Mouse (Mus musculus): Measurements from ENCODE around the gene Pgam2.

The Pgam2 gene

DNA sequence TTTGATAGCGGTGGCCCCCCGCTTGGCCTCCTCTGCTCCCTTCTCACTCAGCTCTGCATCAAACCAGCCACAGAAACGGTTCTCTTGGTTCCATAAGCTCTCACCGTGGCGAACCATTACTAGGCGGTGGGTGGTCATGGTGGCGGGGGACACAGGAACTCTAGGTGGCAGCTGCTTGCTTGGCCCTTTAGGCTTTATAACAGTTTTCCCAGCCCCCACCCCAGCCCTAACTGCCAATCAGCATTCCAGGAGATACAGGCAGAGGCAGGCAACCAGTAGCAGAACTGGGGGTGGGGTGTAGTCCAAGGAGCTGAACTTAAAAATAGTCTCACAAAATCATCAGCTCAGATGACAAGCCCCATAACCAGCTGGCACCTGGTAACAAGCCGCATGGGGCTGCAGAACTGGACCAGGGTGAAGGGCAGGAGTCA lies at the start of gene Pgam2:
TSS of gene Pgam2 (minus strand) at position 183 of the 431 bp plus-strand sequence.
- CTCF ChIA-PET = interaction anchor here in 2 of 4 experiments (0.5 to 1.6 kb wide), 8 partner anchors 10 to 149 kb away, joined by 3 to 6 read pairs (median 4); partner anchors contain the start of gene Dbnl (in 1 of the 2)

DNA sequence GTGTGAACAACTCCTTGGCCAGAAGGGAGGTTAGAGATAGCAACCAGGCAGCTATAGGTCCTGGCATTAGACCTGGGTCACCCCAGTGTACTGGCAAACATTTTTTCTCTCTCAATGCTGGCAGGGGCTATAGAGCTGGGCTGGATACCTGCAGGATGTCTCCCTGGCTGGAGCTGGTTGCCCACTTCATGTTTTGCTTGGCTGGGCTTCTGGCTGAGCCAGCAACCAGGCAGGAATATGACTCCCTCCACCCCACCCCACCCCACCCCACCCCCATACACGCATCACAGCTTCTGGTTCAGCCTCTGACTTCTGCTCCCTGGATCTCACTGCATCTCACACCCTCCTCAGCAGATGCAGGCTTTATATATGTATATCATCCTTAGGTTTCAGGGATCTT lies 48.8 kb upstream of the Pgam2 start:
- ChIA-PET POLR2A (interaction anchor here in 2 of 4 experiments (0.6 to 0.9 kb wide), 2 partner anchors 11 to 25 kb away, joined by 3 to 5 read pairs; no protein-coding TSS in a partner anchor), CTCF (no interaction called here)

More for the DNA sequence above, at the start of gene Pgam2:
- POLR2A ChIA-PET = interaction anchor here in 3 of 4 experiments (0.5 to 10.1 kb wide), 28 partner anchors 10 to 152 kb away, joined by 3 to 123 read pairs (median 4); partner anchors contain the start of genes Dbnl (in 3 of the 3), Urgcp (in 3 of the 3), Polm (in 2 of the 3) and Pold2 (in 1 of the 3)

DNA sequence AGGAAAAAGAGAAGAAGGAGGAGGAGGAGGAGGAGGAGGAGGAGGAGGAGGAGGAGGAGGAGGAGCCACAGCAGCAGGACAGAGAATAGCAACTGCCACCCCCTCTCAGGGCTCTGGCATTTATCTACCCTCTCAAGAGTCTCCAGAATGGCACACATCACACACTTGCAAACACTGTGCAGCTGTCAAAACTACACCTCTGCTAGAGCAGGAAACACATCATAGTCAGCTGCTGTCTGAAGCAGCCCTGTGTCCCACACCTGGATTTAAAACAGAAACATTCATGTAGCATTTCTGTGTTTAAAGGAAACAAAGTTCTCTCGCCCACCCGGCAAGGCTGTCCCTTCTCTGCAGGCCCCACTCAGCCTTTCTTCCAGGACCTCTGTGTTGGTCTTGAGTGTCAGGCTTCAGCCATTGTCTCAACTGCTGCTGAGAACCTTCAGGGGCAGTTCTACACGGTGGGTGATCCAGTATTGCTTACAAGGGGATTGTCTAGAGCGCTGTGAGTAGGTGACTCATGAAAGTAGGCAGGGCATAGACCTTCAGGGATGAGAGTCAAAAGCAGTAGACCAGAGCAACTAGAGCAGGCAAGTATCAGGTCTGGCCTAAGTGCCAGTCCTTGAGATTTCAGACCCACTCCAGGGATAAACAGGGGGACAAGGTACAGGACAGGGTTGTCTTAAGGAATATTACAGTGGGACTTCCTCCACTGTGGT lies 47.6 kb upstream of the Pgam2 start:
- ChIA-PET CTCF (interaction anchor here in 1 of 4 experiments (0.9 kb wide), 1 partner anchor 35 kb away, joined by 3 read pairs; no protein-coding TSS in a partner anchor), POLR2A (interaction anchor here in 2 of 4 experiments (0.5 to 1.8 kb wide), 5 partner anchors 13 to 54 kb away, joined by 3 to 8 read pairs (median 5); partner anchors contain the start of genes Pgam2 (in 1 of the 2) and Polm (in 1 of the 2))

DNA sequence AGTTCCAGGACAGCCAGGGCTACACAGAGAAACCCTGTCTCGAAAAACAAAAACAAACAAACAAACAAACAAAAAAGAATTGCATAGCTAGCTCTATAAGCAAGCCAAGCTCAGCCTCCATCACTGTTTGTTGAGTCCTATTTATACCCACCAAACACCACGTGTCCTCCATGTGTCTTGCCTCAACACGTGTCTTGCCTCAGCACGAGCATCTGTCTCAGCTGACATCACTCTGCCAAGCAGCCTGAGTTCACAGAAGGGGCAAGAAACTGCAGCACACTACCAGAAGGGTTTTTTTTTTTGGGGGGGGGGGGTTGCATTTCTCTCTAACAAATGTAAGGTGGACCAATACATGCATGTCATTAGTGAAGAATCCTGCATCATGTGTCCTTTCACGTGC lies 46.9 kb upstream of the Pgam2 start:
- CTCF ChIA-PET = interaction anchor here in 2 of 4 experiments (0.6 to 1.5 kb wide), 3 partner anchors 30 to 36 kb away, joined by 3 to 4 read pairs (median 3); no protein-coding TSS in a partner anchor

DNA sequence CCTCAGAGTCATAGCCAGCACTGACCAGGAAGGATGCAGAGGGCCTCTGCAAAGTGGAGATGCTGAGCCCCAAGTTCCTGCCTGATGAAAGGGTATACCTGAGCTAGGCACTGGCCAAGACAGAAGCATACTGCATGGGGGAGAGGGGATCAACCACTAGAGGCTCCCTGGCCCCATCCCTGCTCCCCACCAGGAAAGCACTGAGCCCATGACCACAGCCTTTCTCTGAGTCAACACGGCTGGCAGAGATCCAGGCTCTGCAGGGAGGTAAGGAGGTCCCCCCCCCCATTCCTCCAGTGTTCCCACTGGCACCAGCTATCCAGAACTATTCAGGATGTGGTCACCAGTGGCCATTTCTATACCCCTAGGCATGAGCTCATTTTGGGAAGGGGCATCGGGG lies 45.8 kb upstream of the Pgam2 start:
- ChIA-PET POLR2A (interaction anchor here in 3 of 4 experiments (0.7 to 1.8 kb wide), 7 partner anchors 12 to 1062 kb away, joined by 3 to 5 read pairs (median 4); no protein-coding TSS in a partner anchor), CTCF (interaction anchor here in 1 of 4 experiments (1.5 kb wide), 1 partner anchor 37 kb away, joined by 4 read pairs; no protein-coding TSS in a partner anchor)

More for the DNA sequence above, 46.9 kb upstream of the Pgam2 start:
- POLR2A ChIA-PET = interaction anchor here in 2 of 4 experiments (0.5 to 1.8 kb wide), 11 partner anchors 11 to 232 kb away, joined by 3 to 8 read pairs (median 4); partner anchors contain the start of genes Pgam2 (in 1 of the 2) and Polm (in 1 of the 2)

DNA sequence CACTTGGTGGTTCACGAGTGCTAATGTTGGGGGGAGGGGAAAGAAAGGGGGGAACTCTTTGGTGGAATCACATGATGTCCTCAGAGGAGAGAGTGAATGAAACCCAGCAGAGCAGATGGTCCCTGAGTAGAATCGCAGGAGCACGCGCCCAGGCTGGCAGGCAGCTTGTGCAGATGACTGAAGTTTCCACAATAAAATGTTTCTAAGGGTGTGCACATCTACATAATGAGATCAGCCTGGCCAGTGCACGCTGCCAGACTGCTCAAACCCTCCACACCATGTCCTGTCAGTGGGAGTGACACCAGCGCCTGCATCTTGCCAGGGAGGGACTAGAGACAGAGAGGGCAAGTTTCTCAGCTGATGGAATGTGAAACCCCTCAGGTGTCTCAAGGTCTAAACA lies 45.2 kb upstream of the Pgam2 start:
- ChIA-PET POLR2A (no interaction called here), CTCF (interaction anchor here in 1 of 4 experiments (0.6 kb wide), 1 partner anchor 32 kb away, joined by 3 read pairs; no protein-coding TSS in a partner anchor)

DNA sequence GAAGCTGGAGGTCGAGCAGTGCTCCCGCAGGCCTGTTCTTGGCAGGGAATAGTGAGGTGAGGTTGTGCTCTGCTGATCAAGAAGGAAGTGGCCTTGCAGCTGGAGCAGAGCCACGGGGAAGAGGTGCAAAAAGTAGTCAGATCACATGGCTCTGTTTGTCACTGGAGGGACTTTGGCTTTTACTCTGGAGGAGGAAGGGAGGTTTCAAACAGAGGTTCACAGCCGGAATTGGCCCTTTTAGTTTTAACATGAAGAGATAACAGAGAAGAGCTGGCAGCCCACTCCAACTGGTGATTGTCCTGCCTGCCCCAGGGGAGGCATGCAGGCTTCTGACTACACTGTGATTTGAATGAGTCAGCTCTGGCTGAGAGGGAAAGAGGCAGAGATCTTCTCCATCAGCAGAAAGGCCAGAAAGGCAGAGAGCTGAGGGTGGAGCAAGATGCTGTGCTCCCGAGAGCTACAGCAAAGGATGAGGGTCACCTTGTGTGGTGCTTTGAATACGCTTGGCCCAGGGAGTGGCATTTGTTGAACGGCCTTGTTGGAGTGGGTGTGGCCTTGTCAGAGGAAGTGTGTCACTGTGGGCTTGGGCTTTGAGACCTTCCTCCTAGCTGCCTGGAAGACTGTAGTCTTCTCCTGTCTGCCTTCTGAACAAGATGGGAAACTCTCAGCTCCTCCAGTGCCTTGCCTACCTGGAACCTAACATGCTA lies 43.3 kb upstream of the Pgam2 start:
- POLR2A ChIA-PET = interaction anchor here in 2 of 4 experiments (0.5 to 2.5 kb wide), 11 partner anchors 7 to 431 kb away, joined by 3 to 8 read pairs (median 3); partner anchors contain the start of gene Polm (in 2 of the 2)
- CTCF ChIA-PET = interaction anchor here in 2 of 4 experiments (0.6 to 1.2 kb wide), 4 partner anchors 9 to 69 kb away, joined by 3 to 4 read pairs (median 4); no protein-coding TSS in a partner anchor

DNA sequence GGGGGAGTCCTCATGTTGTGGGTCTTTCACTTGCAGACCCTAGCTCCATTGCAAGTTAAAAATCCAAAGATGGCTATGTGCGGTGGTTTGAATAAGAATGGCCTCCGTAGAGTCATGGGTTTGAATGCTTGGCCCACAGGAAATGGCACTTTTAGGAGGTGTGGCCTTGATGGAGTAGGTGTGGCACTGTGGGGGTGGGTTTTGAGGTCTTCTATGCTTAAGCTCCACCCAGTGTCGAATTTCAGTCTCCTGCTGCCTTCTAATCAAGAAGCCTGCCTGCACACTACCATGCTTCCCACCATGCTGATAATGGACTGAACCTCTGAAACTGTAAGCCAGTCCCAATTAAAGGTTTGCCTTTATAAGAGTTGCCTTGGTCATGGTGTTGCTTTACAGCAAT lies 39.6 kb upstream of the Pgam2 start:
- CTCF ChIA-PET = no interaction called here
- POLR2A ChIA-PET = no interaction called here

DNA sequence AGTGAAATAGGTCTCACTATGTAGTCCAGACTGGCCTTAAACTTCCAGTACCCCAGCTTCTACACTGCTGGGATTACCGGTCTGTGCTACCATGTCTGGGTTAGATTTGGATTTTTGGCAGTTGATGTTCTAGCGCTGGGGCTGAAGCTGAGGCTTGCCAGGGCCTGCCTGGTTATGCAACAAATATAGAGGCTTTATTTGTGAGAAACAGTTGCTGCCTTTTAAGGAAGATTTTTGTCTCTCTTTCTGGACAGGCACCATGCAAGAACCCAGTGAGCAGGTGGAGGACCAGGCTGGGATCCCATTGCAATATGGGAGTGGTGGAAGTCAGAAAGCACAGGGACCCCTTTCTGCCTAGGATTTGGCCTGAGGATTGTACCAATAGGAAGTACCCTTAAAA lies 38.2 kb upstream of the Pgam2 start:
- ChIA-PET POLR2A (interaction anchor here in 1 of 4 experiments (6.6 kb wide), 1 partner anchor 39 kb away, joined by 33 read pairs; the partner anchor contains the start of gene Pgam2), CTCF (no interaction called here)

DNA sequence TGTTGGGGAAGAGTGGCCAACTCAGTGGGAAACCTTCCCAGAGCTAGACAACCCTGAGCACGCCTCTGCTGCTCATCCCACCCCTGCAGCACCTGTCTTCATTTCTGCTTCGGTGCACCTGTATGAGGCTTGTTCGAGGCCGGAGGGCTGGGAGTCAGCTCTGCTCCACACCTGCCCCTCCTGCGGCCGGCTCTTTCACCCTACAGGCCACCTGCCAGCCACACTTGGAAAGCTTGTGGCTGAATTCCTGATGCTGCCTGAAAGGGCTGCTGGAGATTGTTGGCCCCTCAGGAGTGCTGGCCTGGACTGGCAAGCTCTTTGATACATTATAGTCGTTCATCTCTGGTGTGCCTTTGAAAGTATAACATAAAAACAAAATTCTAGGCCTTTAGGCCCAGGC lies 36.8 kb upstream of the Pgam2 start:
- POLR2A ChIA-PET = interaction anchor here in 2 of 4 experiments (0.8 to 6.6 kb wide), 8 partner anchors 9 to 77 kb away, joined by 3 to 33 read pairs (median 6); partner anchors contain the start of genes Dbnl (in 1 of the 2) and Pgam2 (in 1 of the 2)
- CTCF ChIA-PET = no interaction called here

DNA sequence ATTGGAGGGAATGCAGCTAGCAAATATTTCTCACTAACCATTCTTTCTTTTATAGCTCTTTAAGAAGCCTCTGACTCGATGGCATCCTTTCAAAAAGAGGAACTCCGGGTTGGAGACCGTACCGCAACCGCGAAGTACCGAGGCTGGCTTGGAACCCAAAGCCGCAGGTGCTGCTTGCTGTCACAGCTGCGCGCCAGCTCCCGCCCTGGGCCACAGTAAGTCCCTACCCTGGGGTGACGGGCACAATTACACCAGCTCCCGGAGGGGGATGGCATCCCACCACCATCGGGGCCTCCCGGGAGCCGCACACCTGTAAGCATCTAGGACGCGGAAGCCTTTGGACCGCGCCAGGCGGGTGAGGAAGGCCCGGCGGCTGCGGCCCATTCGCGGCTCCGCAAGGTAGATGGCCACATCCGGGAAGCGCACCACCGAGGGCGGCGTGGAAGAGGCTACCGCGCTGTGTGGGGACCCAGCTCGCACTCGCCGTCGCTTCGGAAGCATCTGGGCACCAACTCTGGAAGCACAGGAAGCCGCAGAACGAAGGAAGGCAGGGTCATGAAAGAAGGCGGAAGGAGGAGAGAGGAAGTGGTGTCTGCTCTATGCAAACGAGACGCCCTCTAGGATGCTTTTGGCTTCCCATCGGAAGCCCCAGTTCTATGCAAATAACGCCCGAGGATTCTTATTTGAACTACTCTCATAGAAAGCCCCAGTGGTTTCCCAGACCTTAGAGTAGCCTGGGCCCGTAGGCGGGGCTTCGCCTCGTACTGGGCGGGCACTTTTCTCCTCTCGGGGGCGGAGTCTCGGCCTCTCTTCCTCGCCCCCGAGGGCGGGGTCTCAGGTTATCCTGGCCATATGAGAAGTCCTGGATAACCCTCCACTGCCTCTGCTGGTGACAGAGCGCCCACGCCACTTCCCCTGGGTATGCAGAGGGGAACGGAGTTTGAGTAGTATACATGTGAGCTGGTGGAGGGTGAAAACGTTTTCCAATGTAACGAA lies 34.0 kb upstream of the Pgam2 start, which contains the start of gene Polm:
TSS of gene Polm (minus strand) at position 766 of the 996 bp plus-strand sequence.
- POLR2A ChIA-PET = interaction anchor here in 3 of 4 experiments (0.6 to 6.6 kb wide), 51 partner anchors 8 to 317 kb away, joined by 3 to 33 read pairs (median 4); partner anchors contain the start of genes Pgam2 (in 2 of the 3), Pold2 (in 2 of the 3), Ccdc117 (in 1 of the 3) and Dbnl (in 1 of the 3)
- CTCF ChIA-PET = interaction anchor here in 2 of 4 experiments (0.6 to 3.0 kb wide), 6 partner anchors 9 to 115 kb away, joined by 3 to 15 read pairs (median 4); partner anchors contain the start of gene Myl7 (in 1 of the 2)

DNA sequence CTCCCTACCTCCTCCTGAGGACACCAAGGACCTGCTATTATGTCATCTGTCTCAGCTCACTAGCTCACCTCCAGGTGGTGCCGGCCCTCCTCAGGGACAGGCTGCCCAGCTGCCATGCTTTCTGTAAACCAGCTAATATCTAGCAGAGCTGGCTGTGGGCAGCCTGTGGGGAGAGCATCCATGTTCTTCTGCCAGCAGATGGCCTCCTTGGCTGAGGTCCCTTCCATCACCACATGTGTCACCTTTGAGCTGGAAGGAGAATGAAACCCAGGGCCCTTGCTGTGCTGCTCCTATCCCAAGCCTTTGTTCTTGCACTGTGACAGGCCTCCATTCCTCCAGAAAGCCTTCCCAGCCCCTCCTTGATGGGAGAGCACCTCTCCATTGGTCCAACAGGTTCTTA lies 32.6 kb upstream of the Pgam2 start:
- ChIA-PET CTCF (interaction anchor here in 3 of 4 experiments (0.7 to 3.0 kb wide), 7 partner anchors 11 to 439 kb away, joined by 3 to 15 read pairs (median 5); partner anchors contain the start of gene Dbnl (in 1 of the 3)), POLR2A (interaction anchor here in 3 of 4 experiments (0.5 to 6.6 kb wide), 15 partner anchors 7 to 175 kb away, joined by 3 to 33 read pairs (median 3); partner anchors contain the start of genes Dbnl (in 1 of the 3), Pgam2 (in 1 of the 3) and Urgcp (in 1 of the 3))

DNA sequence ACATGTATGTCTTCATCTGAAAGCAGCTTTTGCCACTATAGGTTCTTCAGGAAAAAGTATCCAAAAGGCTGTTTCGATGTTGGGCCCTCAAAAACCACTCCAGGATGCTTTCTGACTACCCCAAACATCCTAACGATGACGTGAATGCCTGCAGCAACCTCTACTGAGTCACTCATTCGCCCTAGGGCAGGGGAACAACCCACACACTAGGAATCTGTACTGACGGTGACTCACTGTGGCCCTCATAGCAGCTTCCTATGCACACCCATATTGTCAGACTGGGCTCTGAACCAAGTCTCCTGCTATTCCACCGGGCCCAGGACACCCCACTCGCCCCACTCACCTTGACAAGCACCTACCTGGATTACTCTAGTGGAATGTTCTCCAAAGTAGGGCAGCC lies 31.5 kb upstream of the Pgam2 start:
- ChIA-PET POLR2A (interaction anchor here in 3 of 4 experiments (0.8 to 6.6 kb wide), 4 partner anchors 22 to 83 kb away, joined by 3 to 33 read pairs (median 3); partner anchors contain the start of gene Pgam2 (in 1 of the 3)), CTCF (interaction anchor here in 2 of 4 experiments (0.8 to 1.6 kb wide), 4 partner anchors 12 to 51 kb away, joined by 3 to 5 read pairs (median 4); partner anchors contain the start of gene Dbnl (in 1 of the 2))

DNA sequence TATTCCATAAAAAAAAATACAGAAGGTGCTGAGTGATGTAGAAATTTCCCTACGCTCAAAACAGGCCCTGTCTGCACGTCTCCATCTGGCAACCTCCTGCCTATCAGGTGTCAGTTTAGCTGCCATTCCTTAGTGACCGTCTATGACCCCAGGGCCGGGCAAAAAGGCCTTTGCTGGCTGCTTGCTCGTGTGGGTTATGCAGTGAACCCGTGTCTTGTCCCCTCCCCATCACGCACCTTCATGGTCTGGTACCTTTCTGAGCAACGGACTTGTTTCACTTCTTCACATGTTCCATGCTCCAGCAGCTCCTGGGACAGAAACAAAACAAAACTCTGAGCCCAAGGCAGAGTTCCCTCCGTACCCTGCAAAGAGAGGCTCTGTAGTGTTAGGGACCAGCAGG lies 31.0 kb upstream of the Pgam2 start:
- ChIA-PET POLR2A (interaction anchor here in 1 of 4 experiments (1.0 kb wide), 1 partner anchor 21 kb away, joined by 3 read pairs; no protein-coding TSS in a partner anchor), CTCF (no interaction called here)

DNA sequence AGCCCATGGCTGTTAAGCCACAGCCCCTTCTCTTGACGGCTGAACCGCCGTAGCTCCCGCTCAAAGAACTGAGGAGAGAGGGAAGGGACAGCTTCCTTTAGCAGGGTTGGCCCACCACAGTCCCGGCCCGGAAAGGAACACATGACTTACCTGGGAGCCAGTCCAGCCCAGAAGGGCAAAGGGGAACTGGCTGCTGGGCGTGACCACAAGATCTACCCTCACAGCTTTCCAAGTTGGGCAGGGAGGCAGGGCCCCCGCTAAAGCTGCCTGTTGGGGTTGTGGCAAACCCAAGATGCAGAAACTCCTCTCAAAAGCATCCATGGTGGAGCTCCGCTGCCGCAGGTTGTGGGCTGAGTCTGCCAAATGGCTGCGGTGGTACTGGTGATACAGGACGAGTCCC lies 25.8 kb upstream of the Pgam2 start:
- ChIA-PET POLR2A (interaction anchor here in 3 of 4 experiments (0.5 to 3.2 kb wide), 16 partner anchors 8 to 680 kb away, joined by 3 to 23 read pairs (median 3); partner anchors contain the start of genes Pgam2 (in 2 of the 3), Polm (in 2 of the 3) and Dbnl (in 1 of the 3)), CTCF (interaction anchor here (0.6 to 2.8 kb wide), 6 partner anchors 27 to 124 kb away, joined by 3 to 12 read pairs (median 4); no protein-coding TSS in a partner anchor)
